Comparison of ENCODE assay signal across 9 mouse cellular contexts in genomic region chr15:99318861-99319410, GRCm38 (mm10). TPM values are rescaled to one million over a fixed set of nuclear protein-coding genes. Genes with fewer than 3 reads are reported as not detected.
DNase-seq lines count a peak whose midpoint lies in the region; ATAC-seq lines count a peak whose summit lies in the region.
"Had no signal": no experiment of that assay in that cellular context is flagged by ENCODE, and none has a peak within 500 bp of the region (broad histone marks: within the 10 kb centered on the region; RNA-seq: fewer than 3 reads in every experiment).

No protein-coding gene starts in this region.

- H3K4me1 ChIP-seq in kidney, embryonic 14.5 days (ENCODE audit: control insufficient read depth, insufficient read depth, low read length), result no peaks in the 10 kb centered on the region; the same call in 1 of the 2 replicates
- H3K4me1 ChIP-seq in limb, embryonic 12.5 days (replicated peaks), result 0 out of 2 replicates have a peak, but pooled peaks cover 3% of the 10 kb centered on the region

- no peaks in the 10 kb centered on the region for H3K27me3 ChIP-seq in kidney, embryonic 14.5 days (ENCODE audit: control insufficient read depth, insufficient read depth, low read length)
- no peaks in the 10 kb centered on the region for H3K27me3 ChIP-seq in limb, embryonic 12.5 days

- H3K9ac ChIP-seq in kidney, embryonic 14.5 days (ENCODE audit: low read depth, low read length), result no peak overlapping the region
- H3K9ac ChIP-seq in limb, embryonic 12.5 days (replicated peaks), result no peak overlapping the region
- H3K9ac ChIP-seq: liver, embryonic 14.5 days had no signal

- 58% methylated on average over 14 of the region's 14 CpGs for WGBS in kidney, embryonic 14.5 days
- 79% methylated on average over 14 of the region's 14 CpGs for WGBS in limb, embryonic 12.5 days

- no peaks in the 10 kb centered on the region for H3K9me3 ChIP-seq in kidney, embryonic 14.5 days (ENCODE audit: control insufficient read depth, low read length)
- H3K9me3 ChIP-seq in limb, embryonic 12.5 days, result no peaks in the 10 kb centered on the region

- no peak overlapping the region for H3K4me3 ChIP-seq in kidney, embryonic 14.5 days (ENCODE audit: low read length)
- no peak overlapping the region for H3K4me3 ChIP-seq in limb, embryonic 12.5 days (replicated peaks)

- intact Hi-C loops in left cerebral cortex, postnatal 4 days (cut with DNase I), result loop anchor here (5.0 kb wide), 1 partner anchor 53 kb away; the partner anchor contains the start of gene Fmnl3

- peak overlapping the region; percentile 75; the same call in 1 of the 2 replicates for H3K27ac ChIP-seq in kidney, embryonic 14.5 days (ENCODE audit: low read depth, low read length)
- peak overlapping the region; percentile 50; the same call in 1 of the 2 replicates for H3K27ac ChIP-seq in limb, embryonic 12.5 days
- H3K27ac ChIP-seq: liver, embryonic 14.5 days had no signal

- peaks cover 95% of the 10 kb centered on the region for H3K36me3 ChIP-seq in kidney, embryonic 14.5 days (ENCODE audit: control insufficient read depth, insufficient read depth, low read length)
- H3K36me3 ChIP-seq in limb, embryonic 12.5 days, result peaks cover 99% of the 10 kb centered on the region

- no peak overlapping the region for H3K4me2 ChIP-seq in kidney, embryonic 14.5 days (replicated peaks; ENCODE audit: low read depth, low read length)
- no peak overlapping the region for H3K4me2 ChIP-seq in limb, embryonic 12.5 days

- no peak for ATAC-seq in kidney, embryonic 14.5 days (ENCODE audit: low FRiP score, low TSS enrichment)
- no peak for ATAC-seq in limb, embryonic 12.5 days (ENCODE audit: insufficient number of reproducible peaks, insufficient read depth, low FRiP score, low TSS enrichment, low read depth)
- ATAC-seq: forebrain, embryonic 16.5 days had no signal

- no peak for DNase-seq in kidney, adult 9 months
- DNase-seq in cerebellum, adult 18-20 months, result peak; percentile 64 to 69
- peak; percentile 59 to 71 for DNase-seq in cerebellum, postnatal 10 days
- no peak for DNase-seq in right cerebral cortex, adult 2 months (ENCODE audit: low spot score in 2 of 2)
- DNase-seq in left cerebral cortex, postnatal 4 days, result no peak

RNA-seq across cellular contexts. Expression of gene Fam186b, which starts 23.2 kb away (rescaled TPM):
- polyA plus RNA-seq in kidney, embryonic 14.5 days (2014; fragmentation: Nextera tagmentation; extraction: Ambion mirVana), result 0.07 and 0.22 TPM in 2 replicates
- polyA plus RNA-seq in limb, embryonic 12.5 days (2016; fragmentation: Nextera tagmentation; extraction: Ambion mirVana), result not detected in 2 replicates
- total RNA-seq in left cerebral cortex, postnatal 4 days (2021), result 1 to 10 TPM in 1 of 2 experiments, under 1 TPM in 1; 0.64 to 1.3 TPM

RNA-seq across cellular contexts. Expression of gene Prpf40b, which starts 24.0 kb away (rescaled TPM):
- 39.5 and 63.9 TPM in 2 replicates for polyA plus RNA-seq in kidney, embryonic 14.5 days (2014; fragmentation: Nextera tagmentation; extraction: Ambion mirVana)
- polyA plus RNA-seq in limb, embryonic 12.5 days (2016; fragmentation: Nextera tagmentation; extraction: Ambion mirVana), result 74.6 TPM in 2 replicates
- 100 to 1,000 TPM; 125 to 132 TPM for total RNA-seq in left cerebral cortex, postnatal 4 days (2021)

RNA-seq across cellular contexts. Expression of gene Fmnl3, which starts 51.3 kb away (rescaled TPM):
- polyA plus RNA-seq in kidney, embryonic 14.5 days (2014; fragmentation: Nextera tagmentation; extraction: Ambion mirVana), result 15.0 and 27.9 TPM in 2 replicates
- 33.6 and 40.6 TPM in 2 replicates for polyA plus RNA-seq in limb, embryonic 12.5 days (2016; fragmentation: Nextera tagmentation; extraction: Ambion mirVana)
- total RNA-seq in left cerebral cortex, postnatal 4 days (2021), result 10 to 100 TPM; 23.2 to 24.0 TPM

Comparison
In these comparisons a context has a peak if more than half of its experiments do, and no peak if none do; other contexts are left out.
1. DNase-seq: peak in cerebellum, adult 18-20 months (2 of 2) and cerebellum, postnatal 10 days (2 of 2); none in kidney, adult 9 months (single experiment), right cerebral cortex, adult 2 months (0 of 2) and left cerebral cortex, postnatal 4 days (single experiment).